Mouse (Mus musculus): Measurements from ENCODE around the gene Pacrg.

- TF ChIP-seq CTCF (IDR thresholded peaks at IDR 0.05; ENCODE audit: low read depth): no peak
- no peak for TF ChIP-seq EP300 (IDR thresholded peaks at IDR 0.05; ENCODE audit: low read depth)
Measured at GRCm38 (mm10) chr17:10614696-10615095, 225.4 kb downstream of the Pacrg start.
